Mouse (Mus musculus) ES-E14 (cell line): ENCODE measurements around the gene Zfp105. TPM values are rescaled to one million over a fixed set of nuclear protein-coding genes. Genes with fewer than 3 reads are reported as not detected.

Experiments
- DNase-seq: peaks from one replicate; pipeline ENCODE4 v3.0.0-alpha.2; 2013; ENCODE audit warnings: low read depth, low spot score
- H3K27ac ChIP-seq: 2 replicates; pipeline ENCODE4 v1.5.1; 2012; ENCODE audit warnings: low read depth, mild to moderate bottlenecking, low read length, moderate library complexity, mixed read lengths; ENCODE audit not compliant: poor library complexity, insufficient read depth, severe bottlenecking
- H3K36me3 ChIP-seq: 2 replicates; pipeline ENCODE4 v1.6.1; 2012; ENCODE audit warnings: mild to moderate bottlenecking, low read length, moderate library complexity, mixed read lengths; ENCODE audit not compliant: control insufficient read depth, poor library complexity, insufficient read depth, severe bottlenecking
- H3K4me1 ChIP-seq, 2 experiments: fragments of 150-350 bp in 1 of 2; sonication (generic) in 1 of 2; 2 replicates each; pipeline ENCODE4 v1.6.1; 2012; ENCODE audit warnings: low read length in 2 of 2, mild to moderate bottlenecking in 1 of 2, mixed read lengths in 1 of 2; ENCODE audit not compliant: control insufficient read depth in 2 of 2, insufficient read depth in 2 of 2, poor library complexity in 1 of 2
- H3K4me3 ChIP-seq, 2 experiments: fragments of 150-350 bp in 1 of 2; sonication (generic) in 1 of 2; 2 replicates each; pipeline ENCODE4 v1.5.1; 2012; ENCODE audit warnings: low read length in 2 of 2, low read depth in 1 of 2, mild to moderate bottlenecking in 1 of 2, mixed read lengths in 1 of 2; ENCODE audit not compliant: insufficient read depth in 1 of 2, poor library complexity in 1 of 2, severe bottlenecking in 1 of 2
- H3K9ac ChIP-seq: 2 replicates; pipeline ENCODE4 v1.6.1; 2012; ENCODE audit warnings: low read depth, mild to moderate bottlenecking, low read length, mixed read lengths; ENCODE audit not compliant: poor library complexity, insufficient read depth, severe bottlenecking
- H3K9me3 ChIP-seq: fragments of 150-350 bp; sonication (generic); 2 replicates; pipeline ENCODE4 v1.6.1; 2012; ENCODE audit warnings: low read depth, mild to moderate bottlenecking, low read length; ENCODE audit not compliant: control insufficient read depth, insufficient read depth
- HCFC1 ChIP-seq: IDR thresholded peaks from 2 replicates; pipeline ENCODE4 v1.6.1; 2012; ENCODE audit warnings: low read length, inconsistent platforms, borderline replicate concordance; ENCODE audit not compliant: insufficient read depth
- ZC3H11A ChIP-seq: IDR thresholded peaks from 2 replicates; pipeline ENCODE4 v1.6.1; 2012; ENCODE audit warnings: low read depth, mild to moderate bottlenecking, inconsistent platforms, low read length, borderline replicate concordance
- ZNF384 ChIP-seq: IDR thresholded peaks from 2 replicates; pipeline ENCODE4 v1.6.1; 2012; ENCODE audit warnings: low read depth, low read length, inconsistent platforms
- in situ Hi-C, 2 experiments: fragments of 600-800 bp; cut with MboI; formaldehyde crosslinking; loops; one replicate each; pipeline ENCODE4 v1.15.1; 2025; ENCODE audit warnings: low sequenced_read_pairs in 2 of 2, inconsistent platforms in 1 of 2; ENCODE audit not compliant: unreplicated experiment in 2 of 2
- total RNA-seq: library from RNA; depleted of rRNA; stranded (reverse); fragments of 300-350 nt; gene quantifications from 2 replicates; pipeline ENCODE4 v1.2.3, GENCODE M21; 2012; rRNA removed

Zfp105 gene
- total RNA-seq, 1 experiment = 16.8 TPM

GRCm38 (mm10) chr9:122950643-122951475, 28.0 kb downstream of the Zfp105 start, which contains the start of the genes 1110059G10Rik and Kif15:
1110059G10Rik (minus strand) TSS chr9:122951000.
Kif15 (plus strand) TSS chr9:122951046.
- Histone ChIP-seq H3K27ac (peak within 1 kb of the TSS; percentile 65), H3K9ac (peak within 1 kb of the TSS; percentile 98), H3K9me3 (no peaks in the 10 kb centered on the region), H3K4me1 (peaks cover 4 to 8% of the 10 kb centered on the region in 2 experiments; a peak in 1 of 4 replicates), H3K36me3 (no peaks in the 10 kb centered on the region), H3K4me3 (peak within 1 kb of the TSS; percentile 95 to 98)
- DNase-seq = peak; percentile 91
- 0 out of 2 replicates have a peak, but pooled peaks have one; percentile 21 for TF ChIP-seq ZC3H11A
- no peak for TF ChIP-seq ZNF384
- 0 out of 2 replicates have a peak, but pooled peaks have one; percentile 70 for TF ChIP-seq HCFC1
- in situ Hi-C loops = no loop called here

Other genes starting within 250 kb of the Zfp105 start
- gene Topaz1, start 175.7 kb upstream of the Zfp105 start, total RNA-seq = 0.48 and 0.49 TPM in 2 replicates
- gene Tcaim, start 117.5 kb upstream of the Zfp105 start, total RNA-seq = 3.4 and 4.5 TPM in 2 replicates
- gene Gm35549, start 79.0 kb upstream of the Zfp105 start, total RNA-seq = 0.27 TPM in 1 of 2 replicates, not detected in the other
- gene Zfp445, start 57.1 kb upstream of the Zfp105 start, total RNA-seq = 80.8 and 84.1 TPM in 2 replicates
- 1.4 and 2.3 TPM in 2 replicates for gene Zkscan7, start 37.4 kb upstream of the Zfp105 start, total RNA-seq
- gene 1110059G10Rik, start 27.9 kb downstream of the Zfp105 start, total RNA-seq = 3.2 and 5.6 TPM in 2 replicates
- gene Kif15, start 28.0 kb downstream of the Zfp105 start, total RNA-seq = 81.6 and 91.4 TPM in 2 replicates
- 4.8 and 5.0 TPM in 2 replicates for gene Tmem42, start 98.3 kb downstream of the Zfp105 start, total RNA-seq
- gene Tgm4, start 111.7 kb downstream of the Zfp105 start, total RNA-seq = 0.22 and 0.37 TPM in 2 replicates
- gene Zdhhc3, start 190.1 kb downstream of the Zfp105 start, total RNA-seq = 36.6 and 37.8 TPM in 2 replicates
- gene Exosc7, start 190.1 kb downstream of the Zfp105 start, total RNA-seq = 83.4 and 94.6 TPM in 2 replicates
- gene Clec3b, start 227.9 kb downstream of the Zfp105 start, total RNA-seq = 0.32 TPM in 1 of 2 replicates, not detected in the other